ENCODE assay signal across 18 mouse cellular contexts in genomic region chr2:120484241-120484640, GRCm38 (mm10).
"Had no signal": no experiment of that assay in that cellular context is flagged by ENCODE, and none has a peak within 500 bp of the region (broad histone marks: within the 10 kb centered on the region; RNA-seq: fewer than 3 reads in every experiment).

No protein-coding gene starts in this region.

- H3K4me1 ChIP-seq: liver, embryonic 13.5 days; lung, embryonic 15.5 days; midbrain, embryonic 12.5 days; stomach, embryonic 15.5 days had no signal

- H3K9ac ChIP-seq: limb, embryonic 12.5 days; liver, embryonic 13.5 days; liver, postnatal 0 days; lung, embryonic 15.5 days; midbrain, embryonic 12.5 days; stomach, embryonic 15.5 days had no signal

- H3K27me3 ChIP-seq: limb, embryonic 12.5 days; liver, embryonic 13.5 days; lung, embryonic 15.5 days; megakaryocyte, embryonic 14.5 days; midbrain, embryonic 12.5 days; stomach, embryonic 15.5 days had no signal

- H3K9me3 ChIP-seq: limb, embryonic 12.5 days; liver, embryonic 13.5 days; lung, embryonic 15.5 days; megakaryocyte, embryonic 14.5 days; midbrain, embryonic 12.5 days; stomach, embryonic 15.5 days had no signal

- DNase-seq: kidney, adult 8-10 months; kidney, postnatal 36 days; layer of hippocampus, adult 9-11 months; layer of hippocampus, postnatal 36 days; liver; liver, embryonic 13.5 days; liver, postnatal 0 days; lung, postnatal 14 days; right cerebral cortex, postnatal 14 days had no signal

- H3K4me2 ChIP-seq: limb, embryonic 12.5 days; liver, embryonic 13.5 days; lung, embryonic 15.5 days; midbrain, embryonic 12.5 days; stomach, embryonic 15.5 days had no signal

- H3K36me3 ChIP-seq: limb, embryonic 12.5 days; liver, embryonic 13.5 days; lung, embryonic 15.5 days; midbrain, embryonic 12.5 days; stomach, embryonic 15.5 days had no signal

- H3K27ac ChIP-seq: kidney, postnatal 0 days; limb, embryonic 12.5 days; liver, embryonic 13.5 days; lung, embryonic 15.5 days; macrophage; midbrain, embryonic 12.5 days; stomach, embryonic 15.5 days had no signal

- H3K4me3 ChIP-seq: limb, embryonic 12.5 days; liver, embryonic 13.5 days; lung, embryonic 15.5 days; megakaryocyte, embryonic 14.5 days; midbrain, embryonic 12.5 days; stomach, embryonic 15.5 days had no signal

- ATAC-seq: intestine, postnatal 0 days; liver, postnatal 0 days; midbrain, embryonic 16.5 days had no signal
